Mouse (Mus musculus) embryonic facial prominence, embryonic 14.5 days (tissue): Measurements from ENCODE around the gene Gm26920. TPM values are rescaled to one million over a fixed set of nuclear protein-coding genes. Genes with fewer than 3 reads are reported as not detected.
A peak's percentile ranks its signal among the peaks of the same experiment; 100 is the strongest.
"Not testable (repeated sequence)": the region's sequence is repeated elsewhere in the genome, so short reads cannot be mapped to it uniquely, and the experiment has no call there.

ENCODE experiments used
- ATAC-seq: fragments of 200-750 bp; cut with Nextera tagmentation; 2 replicates; pipeline ENCODE4 v1.8.0; 2017; ENCODE audit warnings: low read depth, moderate number of reproducible peaks, moderate TSS enrichment
- DNase-seq: peaks from one replicate; pipeline ENCODE4 v3.0.0-alpha.2; 2015; ENCODE audit warnings: low spot score
- H3K27ac ChIP-seq: fragments of 300-500 bp; sonication (generic); replicated peaks from 2 replicates; pipeline ENCODE4 v1.5.1; 2014; ENCODE audit warnings: low read depth, mild to moderate bottlenecking, low read length, moderate library complexity
- H3K27me3 ChIP-seq: fragments of 300-500 bp; sonication (generic); replicated peaks from 2 replicates; pipeline ENCODE4 v1.6.1; 2014; ENCODE audit warnings: low read length; ENCODE audit not compliant: control insufficient read depth, insufficient read depth
- H3K36me3 ChIP-seq: fragments of 300-500 bp; sonication (generic); 2 replicates; pipeline ENCODE4 v1.6.1; 2014; ENCODE audit warnings: low read length, mixed read lengths; ENCODE audit not compliant: control insufficient read depth, insufficient read depth
- H3K4me1 ChIP-seq: fragments of 300-500 bp; sonication (generic); 2 replicates; pipeline ENCODE4 v1.6.1; 2014; ENCODE audit warnings: antibody characterized with exemption, low read length; ENCODE audit not compliant: control insufficient read depth, insufficient read depth
- H3K4me2 ChIP-seq: fragments of 300-500 bp; sonication (generic); 2 replicates; pipeline ENCODE4 v1.6.1; 2014; ENCODE audit warnings: low read depth, mild to moderate bottlenecking, low read length, moderate library complexity, mixed read lengths
- H3K4me3 ChIP-seq: fragments of 300-500 bp; sonication (generic); 2 replicates; pipeline ENCODE4 v1.5.1; 2014; ENCODE audit warnings: low read depth, mild to moderate bottlenecking, low read length
- H3K9ac ChIP-seq: fragments of 300-500 bp; sonication (generic); 2 replicates; pipeline ENCODE4 v1.6.1; 2014; ENCODE audit warnings: low read depth, mild to moderate bottlenecking, low read length, moderate library complexity, mixed read lengths
- H3K9me3 ChIP-seq: fragments of 300-500 bp; sonication (generic); 2 replicates; pipeline ENCODE4 v1.6.1; 2016; ENCODE audit warnings: low read length; ENCODE audit not compliant: control insufficient read depth
- WGBS: fragments of 180-500 bp; shearing (Covaris S2); extraction: QIAGEN DNeasy Blood & Tissue Kit; methylation state at CpG from one replicate; pipeline ENCODE4 v1.1.7; 2014; 5-methylcytosine and 5-hydroxymethylcytosine counted together
- polyA plus RNA-seq: library from polyadenylated mRNA; unstranded; fragments of >200 nt; fragmentation: Nextera tagmentation; extraction: Ambion mirVana; gene quantifications from 2 replicates; pipeline ENCODE4 v1.2.1, GENCODE M21; 2014

Gene Gm26920
- polyA plus RNA-seq: 1.4 and 2.5 TPM in 2 replicates

DNA sequence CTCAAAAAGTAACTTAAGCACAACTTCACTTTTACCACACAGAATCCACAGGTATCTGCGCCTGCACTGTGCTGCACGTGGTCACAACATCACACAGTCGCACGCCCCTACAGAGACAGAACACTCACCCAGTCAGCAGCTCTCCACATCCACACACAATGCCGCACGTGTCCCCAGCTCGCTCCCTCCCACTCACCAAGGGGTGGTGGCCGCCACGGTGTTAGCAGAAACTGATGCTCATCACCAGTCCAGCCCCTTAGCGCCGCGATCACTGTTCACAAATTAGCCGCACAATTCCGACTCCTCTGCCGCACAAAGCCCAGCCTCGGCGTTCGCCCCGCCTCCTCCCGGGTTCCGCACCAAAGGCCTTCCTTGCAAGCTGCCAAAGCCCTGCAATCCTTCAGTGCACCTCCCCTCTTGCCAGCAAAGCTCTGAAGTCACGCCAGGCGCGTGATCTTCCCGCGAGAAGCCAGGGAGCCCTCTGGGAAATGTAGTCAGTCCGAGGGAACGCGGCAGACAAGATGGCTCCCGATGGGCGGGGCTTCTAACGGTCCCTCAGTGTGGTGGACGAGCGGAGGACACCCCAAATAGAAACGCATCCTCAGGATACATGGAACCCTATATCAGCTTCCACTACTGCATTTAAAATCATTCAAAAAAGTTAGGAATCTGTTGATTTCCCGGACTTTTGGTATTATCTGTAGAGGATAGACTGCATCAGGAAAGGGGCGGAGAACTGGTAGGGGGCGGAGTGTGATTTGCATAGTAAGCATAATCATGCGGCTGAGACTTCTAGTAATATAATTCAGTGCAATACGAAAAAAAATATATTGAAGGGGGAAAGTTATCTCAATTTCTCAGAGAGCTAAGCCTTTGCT is at the start of gene Gm26920, which contains the start of gene Zfp566:
TSS of gene Gm26920 (minus strand) at position 319 of the 878 bp plus-strand sequence.
TSS of gene Zfp566 (minus strand) at position 436 of the 878 bp plus-strand sequence.
- peak; percentile 99 for DNase-seq
- peaks cover 16% of the 10 kb centered on the region for H3K4me1 ChIP-seq
- no peaks in the 10 kb centered on the region for H3K9me3 ChIP-seq
- peak; percentile 93 for ATAC-seq
- peak within 1 kb of the TSS; percentile 74 for H3K4me2 ChIP-seq
- peak within 1 kb of the TSS; percentile 60 for H3K4me3 ChIP-seq
- under 1% methylated on average over 40 of the region's 40 CpGs for WGBS
- H3K27ac ChIP-seq: peak within 1 kb of the TSS; percentile 81
- H3K9ac ChIP-seq: peak within 1 kb of the TSS; percentile 76
- H3K36me3 ChIP-seq: peaks cover 18% of the 10 kb centered on the region
- H3K27me3 ChIP-seq: no peaks in the 10 kb centered on the region

DNA sequence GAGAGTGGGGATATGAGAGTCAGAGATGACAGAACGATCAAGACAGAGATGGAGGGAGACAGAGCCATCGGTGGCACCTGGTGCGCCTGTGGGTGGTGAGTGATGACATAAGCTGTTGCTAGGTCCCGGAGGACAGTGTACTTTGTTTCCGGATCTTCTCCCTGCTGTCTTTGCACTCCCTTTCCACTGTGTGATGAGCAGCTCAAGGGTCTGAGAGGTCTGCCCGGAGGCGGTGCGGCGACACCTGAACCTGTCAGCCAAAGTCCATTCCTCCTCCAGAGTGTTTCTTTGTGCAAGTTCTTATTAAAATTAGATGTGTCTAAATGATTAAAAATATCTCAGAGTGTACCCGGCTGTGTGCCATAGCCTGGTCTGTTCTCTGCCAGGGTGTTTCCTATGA is 46.6 kb upstream of the Gm26920 start:
- Histone ChIP-seq H3K4me3 (no peak overlapping the region), H3K4me2 (no peak overlapping the region), H3K9me3 (peaks cover 8% of the 10 kb centered on the region; the same call in 1 of the 2 replicates), H3K4me1 (no peaks in the 10 kb centered on the region), H3K27me3 (no peaks in the 10 kb centered on the region), H3K27ac (no peak overlapping the region), H3K9ac (no peak overlapping the region), H3K36me3 (peaks cover 75% of the 10 kb centered on the region)
- ATAC-seq (no peak), DNase-seq (no peak)
- 87% methylated on average over 10 of the region's 10 CpGs for WGBS

DNA sequence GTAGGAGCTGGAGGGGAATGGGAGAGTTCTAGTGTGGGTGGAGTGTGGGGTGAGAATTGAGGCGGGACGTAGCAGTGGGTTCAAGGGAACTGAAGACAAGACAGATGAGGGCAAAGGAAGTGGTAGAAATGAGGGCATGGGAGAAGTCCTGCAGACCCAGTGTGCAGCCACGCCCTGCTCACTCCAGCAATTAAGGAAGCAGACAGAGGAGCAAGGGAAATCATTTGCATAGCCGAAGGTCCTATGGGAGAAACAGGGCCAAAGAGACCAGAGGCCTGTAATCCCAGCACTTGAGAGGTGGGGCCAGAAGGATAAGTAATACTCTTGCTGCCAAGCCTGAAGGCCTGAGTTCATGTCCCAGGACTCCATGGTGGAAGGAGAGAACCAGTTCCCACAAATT is 42.2 kb upstream of the Gm26920 start:
- no peak for DNase-seq
- 90% methylated on average over 4 of the region's 4 CpGs for WGBS
- Histone ChIP-seq H3K4me2 (no peak overlapping the region), H3K27ac (no peak overlapping the region), H3K4me3 (no peak overlapping the region), H3K36me3 (peaks cover 88% of the 10 kb centered on the region), H3K9me3 (peaks cover 8% of the 10 kb centered on the region; the same call in 1 of the 2 replicates), H3K9ac (no peak overlapping the region), H3K4me1 (no peaks in the 10 kb centered on the region), H3K27me3 (no peaks in the 10 kb centered on the region)
- ATAC-seq: no peak

DNA sequence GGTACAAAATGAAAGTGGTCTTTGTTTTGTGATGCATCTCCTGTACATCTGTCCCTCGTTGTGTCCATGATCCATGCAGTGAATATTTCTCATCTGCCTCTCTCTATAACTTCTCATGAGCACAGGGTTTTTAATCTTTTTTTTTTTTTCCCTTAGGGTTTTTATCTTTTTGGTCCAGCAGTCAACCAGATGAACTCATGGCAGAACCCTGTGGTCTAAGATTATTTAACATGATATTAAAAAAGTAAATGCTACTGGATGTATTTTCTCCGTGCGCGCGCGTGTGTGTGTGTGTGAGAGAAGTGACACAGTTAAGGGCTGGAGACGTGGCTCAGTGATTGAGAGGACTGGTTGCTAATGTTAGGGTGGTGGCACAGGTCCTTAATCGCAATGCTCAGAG is 39.7 kb upstream of the Gm26920 start:
- ATAC-seq (no peak), DNase-seq (no peak)
- no peaks in the 10 kb centered on the region for H3K27me3 ChIP-seq
- H3K36me3 ChIP-seq: peaks cover 90% of the 10 kb centered on the region
- no peak overlapping the region for H3K9ac ChIP-seq
- 94% methylated on average over 8 of the region's 8 CpGs for WGBS
- no peak overlapping the region for H3K27ac ChIP-seq
- H3K4me1 ChIP-seq: no peaks in the 10 kb centered on the region
- peaks cover 8% of the 10 kb centered on the region; the same call in 1 of the 2 replicates for H3K9me3 ChIP-seq
- no peak overlapping the region for H3K4me3 ChIP-seq
- no peak overlapping the region for H3K4me2 ChIP-seq

DNA sequence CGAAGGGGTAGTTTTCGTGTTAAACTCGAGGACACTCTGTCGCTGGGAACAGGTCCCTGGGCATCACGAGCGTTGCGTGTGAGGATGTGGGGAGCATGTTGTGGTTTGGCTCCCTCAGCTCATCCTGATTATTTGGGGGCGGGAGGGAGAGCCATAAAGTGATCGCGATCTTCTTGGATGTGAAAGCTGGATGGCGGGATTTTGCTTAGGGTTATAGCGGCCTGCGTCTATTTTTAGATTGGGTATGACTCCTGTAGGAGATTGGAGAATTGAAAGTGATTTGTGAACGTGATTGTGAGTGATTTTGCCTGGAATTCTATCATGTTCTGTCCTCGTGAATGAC is 31.9 kb upstream of the Gm26920 start:
- H3K27ac ChIP-seq: peak overlapping the region; percentile 85
- no peak; the same call in none of the 2 replicates for ATAC-seq
- peaks cover 21% of the 10 kb centered on the region for H3K36me3 ChIP-seq
- peak; percentile 38 for DNase-seq
- no peaks in the 10 kb centered on the region for H3K27me3 ChIP-seq
- peak overlapping the region; percentile 85 for H3K9ac ChIP-seq
- no peaks in the 10 kb centered on the region for H3K9me3 ChIP-seq
- H3K4me1 ChIP-seq: 0 out of 2 replicates have a peak, but pooled peaks cover 7% of the 10 kb centered on the region
- 3% methylated on average over 15 of the region's 15 CpGs for WGBS
- H3K4me2 ChIP-seq: peak overlapping the region; percentile 90
- peak overlapping the region; percentile 59 for H3K4me3 ChIP-seq

DNA sequence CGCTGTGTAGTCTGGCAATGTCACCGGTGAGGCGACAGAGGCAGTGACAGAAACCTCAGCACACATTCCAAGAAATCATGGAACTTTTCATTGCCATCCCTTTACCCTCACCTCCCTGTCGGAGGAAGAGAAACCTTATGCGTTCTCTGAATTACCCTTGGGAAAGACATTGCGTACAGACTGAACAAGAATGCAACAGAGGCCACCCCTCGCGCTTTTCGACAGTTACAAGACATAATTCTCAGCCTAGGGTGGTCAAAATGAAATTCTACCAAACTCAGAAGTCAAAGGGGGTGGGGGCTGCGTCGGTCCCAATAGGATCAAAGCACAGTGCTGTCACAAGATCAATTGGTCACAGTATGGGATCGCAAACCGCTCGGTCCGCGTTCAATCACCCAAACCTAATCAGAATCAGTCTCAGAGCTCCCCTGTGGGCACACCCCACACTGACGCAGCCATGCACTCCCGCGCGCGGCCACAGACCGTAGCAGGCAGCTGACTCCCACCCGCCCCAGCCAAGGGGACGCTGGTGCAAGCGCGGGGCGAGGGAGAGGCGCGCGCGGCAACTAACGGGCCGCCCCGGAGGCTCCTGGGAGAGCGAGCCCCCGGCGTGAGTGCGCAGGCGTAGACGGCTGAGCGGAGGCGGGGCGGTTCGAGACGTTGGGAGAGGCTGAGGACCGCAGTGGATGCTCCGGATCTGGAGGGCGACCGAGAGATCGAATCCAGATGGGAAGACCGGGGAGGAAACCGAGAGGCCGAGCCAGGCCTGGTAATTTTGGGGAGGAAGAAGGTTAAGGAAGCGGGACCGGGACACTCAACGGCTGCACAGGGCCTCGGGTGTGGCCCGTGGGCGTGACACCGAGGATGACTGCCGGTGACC is 31.3 kb upstream of the Gm26920 start, which contains the start of gene Zfp382:
TSS of gene Zfp382 (plus strand) at position 635 of the 880 bp plus-strand sequence.
- Histone ChIP-seq H3K4me1 (0 out of 2 replicates have a peak, but pooled peaks cover 7% of the 10 kb centered on the region), H3K36me3 (peaks cover 15% of the 10 kb centered on the region), H3K27me3 (no peaks in the 10 kb centered on the region), H3K9ac (peak within 1 kb of the TSS; percentile 85), H3K9me3 (no peaks in the 10 kb centered on the region), H3K27ac (peak within 1 kb of the TSS; percentile 85), H3K4me2 (peak within 1 kb of the TSS; percentile 90), H3K4me3 (peak within 1 kb of the TSS; percentile 59)
- under 1% methylated on average over 46 of the region's 61 CpGs for WGBS
- peak; percentile 96 for ATAC-seq
- DNase-seq: peak; percentile 95

DNA sequence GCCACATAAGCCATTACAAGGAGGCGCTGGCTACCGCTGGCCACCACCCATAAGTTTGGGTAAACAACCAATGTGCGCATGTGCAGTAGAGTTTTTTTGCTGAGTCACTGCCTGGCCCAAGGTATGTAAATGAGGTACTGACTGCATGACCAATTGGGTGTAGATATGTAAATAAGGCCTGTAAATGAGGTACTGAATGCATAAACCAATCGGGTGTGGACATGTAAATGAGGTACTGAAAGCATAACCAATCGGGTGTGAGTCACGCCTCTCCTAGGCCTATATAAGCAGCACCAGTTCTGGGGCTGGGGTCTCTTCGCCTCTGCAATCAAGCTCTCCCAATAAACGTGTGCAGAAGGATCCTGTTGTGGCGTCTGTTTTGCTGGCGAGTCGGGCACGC is 27.7 kb upstream of the Gm26920 start:
- peaks cover 21% of the 10 kb centered on the region; the same call in 1 of the 2 replicates for H3K9me3 ChIP-seq
- not testable (repeated sequence) for DNase-seq, ATAC-seq, H3K9ac ChIP-seq, H3K4me1 ChIP-seq, H3K27ac ChIP-seq, H3K27me3 ChIP-seq, H3K36me3 ChIP-seq, H3K4me3 ChIP-seq, H3K4me2 ChIP-seq
- 94% methylated on average over 12 of the region's 12 CpGs for WGBS

DNA sequence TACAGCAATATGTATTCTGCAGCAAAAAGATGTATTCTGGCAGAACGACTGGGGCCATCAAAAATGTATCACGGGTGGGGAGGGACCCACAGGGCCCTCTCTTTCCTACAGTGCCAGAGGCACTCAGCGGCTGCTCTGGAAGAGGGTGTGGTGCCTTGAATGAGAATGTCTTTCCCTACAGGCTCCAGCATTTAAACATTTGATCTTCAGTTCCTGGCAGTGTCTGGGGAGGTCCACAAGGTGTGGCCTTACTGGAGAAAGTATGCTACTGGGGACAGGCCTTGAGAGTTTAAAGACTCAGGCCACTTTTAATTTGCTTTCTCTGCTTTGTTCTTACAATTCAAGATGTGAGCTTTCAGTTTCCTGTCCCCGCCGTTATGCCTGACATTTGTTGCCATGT is 25.9 kb upstream of the Gm26920 start:
- no peak overlapping the region for H3K4me3 ChIP-seq
- no peaks in the 10 kb centered on the region for H3K4me1 ChIP-seq
- 95% methylated on average over 5 of the region's 5 CpGs for WGBS
- no peaks in the 10 kb centered on the region for H3K27me3 ChIP-seq
- peaks cover 21% of the 10 kb centered on the region; the same call in 1 of the 2 replicates for H3K9me3 ChIP-seq
- no peak overlapping the region for H3K27ac ChIP-seq
- ATAC-seq (no peak), DNase-seq (no peak)
- no peak overlapping the region for H3K4me2 ChIP-seq
- no peaks in the 10 kb centered on the region for H3K36me3 ChIP-seq
- H3K9ac ChIP-seq: no peak overlapping the region
